Mouse (Mus musculus) gastrocnemius, postnatal 4 days (tissue): ENCODE results near the gene Olfr483. TPM values are rescaled to one million over a fixed set of nuclear protein-coding genes. Genes with fewer than 3 reads are reported as not detected.

Source experiments
- DNase-seq, 2 experiments: peaks; one replicate each; pipeline ENCODE4 v3.0.0; 2021 to 2022; ENCODE audit warnings: low spot score in 2 of 2, mixed read lengths in 2 of 2
- long read RNA-seq, 2 experiments: library from polyadenylated mRNA; stranded (forward); transcript quantifications; one replicate each; pipeline ENCODE4 v2.0.0; 2021
- total RNA-seq, 2 experiments: library from RNA; stranded (reverse); gene quantifications; 2 replicates each; pipeline ENCODE4 v1.2.3; 2021

The Olfr483 gene
- not detected for total RNA-seq
- long read RNA-seq, experiment 1 = 0 reads
- long read RNA-seq, experiment 2 = 0 reads

DNA sequence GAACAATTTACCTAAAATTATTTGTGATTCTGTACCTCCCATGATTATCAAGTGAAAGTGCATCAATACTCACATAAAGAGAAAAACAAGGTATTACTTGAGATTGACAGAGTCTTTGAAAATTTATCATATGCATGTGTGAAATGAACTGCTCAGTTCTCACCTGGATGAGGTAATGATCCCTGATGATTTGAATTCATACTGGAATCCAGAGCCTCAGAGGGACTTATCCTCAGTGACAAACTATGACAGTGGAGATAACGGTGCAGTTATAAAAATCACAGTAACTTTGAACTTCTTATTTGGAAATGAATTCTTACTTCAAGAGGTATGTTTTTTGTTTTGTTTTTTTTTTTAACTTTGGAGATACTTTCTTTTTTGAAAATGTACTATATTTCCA, at the start of gene Olfr483:
Gene Olfr483 (plus strand): TSS at position 301 of the 400 bp plus-strand sequence.
- DNase-seq = no peak

DNA sequence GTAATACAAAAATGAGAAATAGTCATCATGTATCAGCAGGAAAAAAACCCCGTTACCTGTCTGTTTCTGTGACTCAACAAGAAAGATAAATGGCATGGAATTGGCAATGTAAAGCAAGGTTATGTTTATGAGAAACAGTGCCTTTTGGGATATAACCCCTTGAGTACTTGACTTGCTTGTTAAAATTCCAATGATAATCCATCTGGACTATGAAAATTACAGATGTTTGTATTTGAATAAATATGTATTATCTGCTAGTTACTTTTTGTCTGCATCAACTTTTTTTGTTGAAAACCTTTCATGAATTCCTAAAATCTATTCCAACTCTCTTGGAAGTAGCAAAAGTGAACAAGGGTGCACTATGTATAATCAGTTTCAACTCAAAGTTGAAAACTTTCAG, 33.4 kb upstream of the Olfr483 start, which contains the start of gene Olfr480:
Gene Olfr480 (minus strand): TSS at position 101 of the 400 bp plus-strand sequence.
- no peak for DNase-seq

DNA sequence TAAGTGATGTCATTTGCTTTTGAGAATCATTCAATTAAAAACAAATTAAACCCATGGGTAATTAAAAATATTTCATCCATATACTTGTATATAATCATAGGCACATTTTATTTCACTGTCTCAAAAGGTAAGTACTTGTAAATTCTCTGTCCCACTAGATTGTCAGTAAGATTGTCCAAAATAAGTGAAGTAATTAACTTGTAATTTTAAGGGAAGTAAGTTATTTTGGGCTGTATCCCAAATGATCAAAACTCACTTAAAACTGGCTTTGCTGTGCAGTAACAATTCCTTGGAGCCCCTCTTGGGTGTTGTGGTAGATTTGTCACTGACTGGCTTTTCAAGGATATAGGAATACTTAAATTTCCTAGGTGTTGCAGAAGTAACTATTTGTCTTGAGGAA, 21.1 kb upstream of the Olfr483 start, which contains the start of gene Olfr481:
Gene Olfr481 (plus strand): TSS at position 301 of the 400 bp plus-strand sequence.
- DNase-seq = no peak

DNA sequence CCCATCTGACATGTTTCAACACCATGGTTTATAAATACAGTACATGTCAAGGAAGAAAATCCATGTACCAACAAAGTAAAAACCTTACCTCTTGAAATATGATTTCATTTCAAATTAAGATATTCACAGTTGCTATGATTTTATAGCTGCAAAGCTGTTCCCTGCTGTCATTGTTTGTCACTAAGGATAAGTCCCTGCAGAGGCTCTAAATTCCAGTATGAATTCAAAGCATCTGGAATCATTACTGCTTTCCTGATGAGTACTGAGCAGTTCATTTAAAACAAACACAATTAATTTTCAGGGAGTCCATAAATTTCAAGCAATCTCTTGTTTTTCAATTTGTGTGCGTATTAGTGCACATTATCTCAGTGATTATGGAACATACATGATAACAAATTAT, 3.2 kb upstream of the Olfr483 start, which contains the start of gene Olfr482:
Gene Olfr482 (minus strand): TSS at position 101 of the 400 bp plus-strand sequence.
- DNase-seq = no peak

DNA sequence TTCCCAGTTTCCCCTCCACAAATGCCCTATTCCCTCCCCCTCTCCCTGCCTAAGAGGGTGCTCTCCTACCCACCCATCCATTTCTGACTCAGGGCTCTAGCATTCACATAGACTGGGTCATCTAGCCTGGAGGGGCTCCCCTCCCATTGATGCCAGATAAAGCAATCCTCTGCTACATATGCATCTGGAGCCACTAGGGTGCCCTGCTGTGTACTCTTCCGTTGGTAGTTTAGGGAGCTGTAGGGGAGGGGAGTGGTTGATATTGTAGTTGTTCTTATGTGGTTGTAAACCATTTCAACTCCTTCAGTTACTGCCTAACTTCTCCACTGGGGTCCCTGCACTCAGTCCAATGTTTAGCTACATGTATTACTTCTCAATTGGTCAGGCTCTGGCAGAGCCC, 20.0 kb downstream of the Olfr483 start:
- no peak for DNase-seq

DNA sequence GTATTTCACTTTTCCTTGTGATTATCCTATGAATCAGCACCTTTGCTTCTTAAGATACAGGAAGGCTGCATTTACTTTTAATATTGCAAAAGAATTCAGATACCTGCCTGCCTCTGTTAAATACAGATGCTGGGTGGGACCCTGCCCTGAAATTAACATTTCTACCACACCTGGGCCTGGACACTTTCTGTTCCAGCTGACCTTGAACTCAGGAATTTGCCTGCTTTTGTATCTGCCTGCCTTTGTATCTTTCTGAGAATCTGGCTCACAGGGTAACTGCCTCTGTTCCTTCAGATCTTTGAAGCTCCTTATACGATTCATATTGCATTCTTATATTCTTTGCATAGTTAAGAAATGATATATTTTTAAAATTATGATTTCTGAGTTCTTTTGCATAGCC, 20.8 kb downstream of the Olfr483 start:
- DNase-seq = no peak

DNA sequence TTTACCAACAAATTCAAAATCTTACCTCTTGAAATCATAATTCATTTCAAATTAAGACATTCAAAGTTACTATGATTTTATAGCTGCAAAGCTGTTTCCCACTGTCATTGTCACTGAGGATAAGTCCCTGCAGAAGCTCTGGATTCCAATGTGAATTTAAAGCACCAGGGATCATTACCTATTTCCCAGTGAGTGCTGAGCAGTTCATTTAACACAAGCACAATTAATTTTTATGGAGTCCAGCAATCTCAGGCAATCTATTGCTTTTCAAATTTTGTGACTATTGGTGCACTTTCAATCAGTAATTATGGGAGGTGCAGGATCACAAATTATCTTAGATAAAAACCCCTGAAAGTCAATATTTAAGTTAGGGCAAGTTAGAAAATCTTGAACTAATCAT, 26.7 kb downstream of the Olfr483 start, which contains the start of gene Olfr484:
Gene Olfr484 (minus strand): TSS at position 101 of the 400 bp plus-strand sequence.
- DNase-seq = no peak

Other genes with a start within 250 kb of the Olfr483 start
- not detected for gene Olfr472, start 202.9 kb upstream of the Olfr483 start, total RNA-seq
- gene Olfr473, start 170.4 kb upstream of the Olfr483 start, total RNA-seq = not detected
- gene Olfr474, start 146.2 kb upstream of the Olfr483 start, total RNA-seq = not detected
- not detected for gene Olfr476, start 136.0 kb upstream of the Olfr483 start, total RNA-seq
- not detected for gene Olfr477, start 114.2 kb upstream of the Olfr483 start, total RNA-seq
- gene Olfr478, start 66.9 kb upstream of the Olfr483 start, total RNA-seq = not detected
- gene Olfr479, start 50.2 kb upstream of the Olfr483 start, total RNA-seq = not detected
- not detected for gene Olfr480, start 33.5 kb upstream of the Olfr483 start, total RNA-seq
- gene Olfr481, start 21.0 kb upstream of the Olfr483 start, total RNA-seq = not detected
- under 1 TPM; 0.62 to 0.74 TPM for gene Olfr482, start 3.3 kb upstream of the Olfr483 start, total RNA-seq
- gene Olfr484, start 26.6 kb downstream of the Olfr483 start, total RNA-seq = not detected
- not detected for gene Olfr485, start 59.0 kb downstream of the Olfr483 start, total RNA-seq
- not detected for gene Olfr486, start 71.9 kb downstream of the Olfr483 start, total RNA-seq
- not detected for gene Olfr487, start 113.8 kb downstream of the Olfr483 start, total RNA-seq
- not detected for gene Olfr488, start 157.5 kb downstream of the Olfr483 start, total RNA-seq
- not detected for gene Olfr490, start 188.1 kb downstream of the Olfr483 start, total RNA-seq
- not detected for gene Olfr491, start 212.6 kb downstream of the Olfr483 start, total RNA-seq
- gene Olfr492, start 222.8 kb downstream of the Olfr483 start, total RNA-seq = not detected
- not detected for gene Olfr493, start 246.1 kb downstream of the Olfr483 start, total RNA-seq